Mouse (Mus musculus) neural tube, postnatal 0 days (tissue): ENCODE measurements around the gene Paics. TPM values are rescaled to one million over a fixed set of nuclear protein-coding genes. Genes with fewer than 3 reads are reported as not detected.

Experiments
- polyA plus RNA-seq: library from polyadenylated mRNA; unstranded; fragments of >200 nt; fragmentation: Nextera tagmentation; extraction: Ambion mirVana; gene quantifications from 2 replicates; pipeline ENCODE4 v1.2.1, GENCODE M21; 2015

Gene Paics
- 152 and 153 TPM in 2 replicates for polyA plus RNA-seq

GRCm38 (mm10) chr5:76951106-76952027 lies at the start of gene Paics, which contains the start of gene Ppat:
Gene Paics (plus strand): TSS chr5:76951307.
Gene Ppat (minus strand): TSS chr5:76951578.

DNA sequence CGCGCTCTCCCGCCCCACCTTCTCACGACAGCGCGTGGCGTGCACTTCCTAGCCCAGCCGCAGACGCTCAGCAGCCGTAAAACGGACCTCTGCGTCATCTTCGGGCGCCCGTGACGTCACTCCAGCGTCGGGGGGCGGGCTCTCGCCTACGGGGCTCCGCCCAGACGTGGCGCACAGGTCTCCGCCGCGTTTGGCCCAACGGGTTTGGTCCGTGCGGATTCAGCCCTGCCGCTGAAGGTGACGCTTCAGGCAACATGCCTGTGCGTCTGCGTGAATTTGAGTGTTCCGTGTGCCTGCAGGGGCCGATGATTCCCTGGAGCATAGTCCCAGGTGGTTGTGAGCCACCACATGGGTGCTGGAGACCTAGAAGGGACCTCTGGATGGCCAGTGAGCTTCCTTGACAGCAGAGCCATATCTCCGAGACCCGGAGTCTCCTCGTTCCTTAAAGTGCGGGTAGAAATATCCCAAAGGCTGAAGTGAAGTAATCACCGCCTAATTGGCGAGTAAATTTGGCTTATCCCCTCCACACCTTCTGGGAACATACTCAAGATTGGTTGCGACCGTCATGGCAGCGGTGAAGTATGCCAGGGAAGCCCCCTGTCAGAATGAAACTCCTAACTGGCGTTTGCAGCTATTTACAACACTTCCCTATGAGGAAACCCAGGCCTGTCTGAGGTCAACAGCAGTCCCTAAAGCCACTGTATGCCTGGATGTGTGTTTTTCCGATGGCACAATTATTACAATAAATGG lies 45.5 kb upstream of the Paics start, which contains the start of gene Aasdh:
Aasdh (minus strand) TSS at position 110 of the 750 bp plus-strand sequence.

GRCm38 (mm10) chr5:76974554-76975285 lies 23.6 kb downstream of the Paics start, which contains the start of gene Srp72:
Gene Srp72 (plus strand): TSS chr5:76974683.

GRCm38 (mm10) chr5:77004051-77004821 lies 53.1 kb downstream of the Paics start, which contains the start of gene Arl9:
Gene Arl9 (plus strand): TSS chr5:77004055.

DNA sequence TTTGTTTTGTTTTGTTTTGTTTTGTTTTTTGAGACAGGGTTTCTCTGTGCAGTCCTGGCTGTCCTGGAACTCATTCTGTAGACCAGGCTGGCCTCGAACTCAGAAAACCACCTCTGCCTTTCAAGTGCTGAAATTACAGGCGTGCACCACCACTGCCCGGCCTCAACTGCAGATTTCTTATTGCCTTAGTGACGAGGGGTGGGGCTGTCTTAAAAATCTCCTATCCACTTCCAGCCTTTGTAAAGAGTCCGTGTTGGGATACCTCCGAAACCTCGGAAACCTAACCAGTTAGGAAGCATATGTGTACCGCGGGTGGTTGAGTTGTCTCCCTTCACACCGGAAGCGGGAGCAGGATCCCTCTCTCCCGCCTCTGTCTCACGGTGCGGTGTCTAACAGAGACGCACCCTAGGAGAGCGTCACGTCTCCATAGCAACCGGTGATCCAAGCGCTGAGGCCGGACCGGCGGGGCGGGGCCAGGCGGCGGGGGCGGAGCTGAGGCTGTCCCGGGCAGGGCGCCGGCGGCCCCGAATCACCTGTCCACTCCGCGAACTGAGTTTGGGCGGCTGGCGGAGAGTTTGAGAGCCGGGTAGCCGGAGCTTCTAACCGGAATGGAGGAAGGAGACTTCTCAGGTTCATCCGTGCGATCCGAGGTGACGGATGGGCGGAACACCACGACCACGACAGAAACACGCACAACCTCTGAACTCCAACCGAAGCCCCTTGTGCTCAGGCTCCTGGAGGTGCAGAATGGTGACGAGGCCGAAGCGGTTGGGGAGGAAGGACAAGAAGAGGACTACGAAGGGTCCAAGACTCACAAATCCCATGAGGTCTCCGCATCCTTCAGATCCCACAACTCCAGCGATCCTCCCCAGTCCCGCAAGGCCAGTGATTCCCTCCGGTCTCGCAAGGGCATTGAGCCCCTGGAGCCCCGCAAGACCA lies 64.7 kb downstream of the Paics start, which contains the start of gene Thegl:
Thegl (plus strand) TSS at position 480 of the 939 bp plus-strand sequence.

Other genes starting within 250 kb of the Paics start
- 10.3 and 11.4 TPM in 2 replicates for gene Aasdh, start 45.8 kb upstream of the Paics start, polyA plus RNA-seq
- gene Ppat, start 271 bp downstream of the Paics start, polyA plus RNA-seq = 11.3 and 11.9 TPM in 2 replicates
- 71.3 and 74.2 TPM in 2 replicates for gene Srp72, start 23.4 kb downstream of the Paics start, polyA plus RNA-seq
- gene Arl9, start 52.7 kb downstream of the Paics start, polyA plus RNA-seq = not detected in 2 replicates
- 0.59 and 0.65 TPM in 2 replicates for gene Thegl, start 64.7 kb downstream of the Paics start, polyA plus RNA-seq
- 24.6 and 28.0 TPM in 2 replicates for gene Hopx, start 163.8 kb downstream of the Paics start, polyA plus RNA-seq